Mouse (Mus musculus): ENCODE results near the gene Myl6. TPM values are rescaled to one million over a fixed set of nuclear protein-coding genes. Genes with fewer than 3 reads are reported as not detected.
"Not testable (repeated sequence)": the region's sequence is repeated elsewhere in the genome, so short reads cannot be mapped to it uniquely, and the experiment has no call there.

Gene Myl6
- total RNA-seq, 2 experiments from 2014 or later: 171 to 179 TPM

- no peak for DNase-seq
- TF ChIP-seq CTCF (IDR thresholded peaks at IDR 0.05): peak; percentile 7; the same call in 1 of the 2 replicates
- Histone ChIP-seq H3K27ac (peak overlapping the region; percentile 100), H3K4me3 (peak overlapping the region; percentile 98)
- intact Hi-C loops (cut with DNase I): no loop called here
Measured at GRCm38 (mm10) chr10:128495270-128495669, 1.3 kb upstream of the Myl6 start.

GRCm38 (mm10) chr10:128494667-128495245 lies 811 bp upstream of the Myl6 start:
- TF ChIP-seq CTCF (IDR thresholded peaks at IDR 0.05): no peak
- no peak for DNase-seq
- Histone ChIP-seq H3K4me3 (peak overlapping the region; percentile 98), H3K27ac (peak overlapping the region; percentile 100)
- intact Hi-C loops (cut with DNase I): loop anchor here (5.0 kb wide), 1 partner anchor 33 kb away; the partner anchor contains the start of gene Esyt1

- H3K27ac ChIP-seq: peak overlapping the region; percentile 100
- H3K4me3 ChIP-seq: peak overlapping the region; percentile 98
- intact Hi-C loops (cut with DNase I): loop anchor here (2.0 to 5.0 kb wide), 2 partner anchors 33 to 34 kb away; partner anchors contain the start of gene Esyt1
- no peak for TF ChIP-seq CTCF (IDR thresholded peaks at IDR 0.05)
- DNase-seq: no peak
Measured at GRCm38 (mm10) chr10:128493319-128493694, 638 bp downstream of the Myl6 start.

DNA sequence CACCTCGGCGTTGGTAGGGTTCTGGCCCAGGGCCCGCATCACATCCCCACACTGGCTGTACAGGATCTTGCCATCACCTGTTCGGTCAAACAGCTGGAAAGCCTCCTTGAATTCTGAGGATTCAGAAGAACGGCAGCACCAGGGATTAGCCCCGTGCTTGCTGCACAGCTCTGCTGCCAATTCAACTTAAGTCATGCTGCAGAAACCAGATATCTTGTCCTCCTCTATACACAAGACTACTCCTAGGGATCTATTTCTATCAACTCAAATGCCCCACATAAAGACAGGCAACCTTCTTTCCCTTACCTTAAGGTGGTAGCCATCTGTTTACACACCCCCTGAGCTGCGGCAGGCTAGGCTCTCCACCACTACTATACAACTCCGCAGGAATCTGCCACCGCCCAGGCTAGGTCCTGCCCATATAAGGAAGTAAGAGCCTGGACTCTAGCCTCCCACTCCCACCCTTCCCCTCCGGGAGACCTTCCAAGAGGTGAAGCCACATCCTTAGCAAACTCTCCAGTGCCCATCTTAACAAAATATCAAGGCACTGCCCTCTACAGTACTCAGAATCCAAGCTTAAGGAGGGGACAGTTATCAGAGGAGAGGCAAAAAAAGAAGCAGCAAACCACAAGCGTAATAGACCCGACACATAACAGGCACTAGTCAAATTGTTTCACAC lies 1.2 kb downstream of the Myl6 start:
- intact Hi-C loops (cut with DNase I): loop anchor here (2.0 to 5.0 kb wide), 2 partner anchors 32 to 35 kb away; partner anchors contain the start of gene Esyt1
- Histone ChIP-seq H3K4me3 (peak overlapping the region; percentile 98), H3K27ac (peak overlapping the region; percentile 100)
- peak; percentile 75 for DNase-seq
- TF ChIP-seq CTCF (IDR thresholded peaks at IDR 0.05): no peak

DNA sequence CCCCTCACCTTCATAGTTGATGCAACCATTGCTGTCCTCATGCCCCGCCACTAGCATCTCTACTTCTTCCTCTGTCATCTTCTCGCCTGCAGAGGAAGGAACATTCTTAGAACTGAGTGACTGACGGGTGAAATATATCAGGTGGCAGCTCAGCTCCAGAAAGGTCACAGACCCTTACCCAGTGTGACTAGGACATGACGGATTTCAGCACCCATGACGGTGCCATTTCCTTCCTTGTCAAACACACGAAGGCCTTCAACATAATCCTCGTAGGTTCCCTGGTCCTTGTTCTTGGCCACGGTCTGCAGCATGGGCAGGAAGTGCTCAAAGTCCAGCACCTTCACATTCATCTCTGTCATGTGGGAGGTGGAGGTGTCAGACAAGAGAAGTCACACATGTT lies 1.9 kb downstream of the Myl6 start:
- intact Hi-C loops (cut with DNase I): loop anchor here (2.0 to 5.0 kb wide), 2 partner anchors 31 to 35 kb away; partner anchors contain the start of gene Esyt1
- Histone ChIP-seq H3K4me3 (peak overlapping the region; percentile 98), H3K27ac (peak overlapping the region; percentile 100)
- not testable (repeated sequence) for DNase-seq

DNA sequence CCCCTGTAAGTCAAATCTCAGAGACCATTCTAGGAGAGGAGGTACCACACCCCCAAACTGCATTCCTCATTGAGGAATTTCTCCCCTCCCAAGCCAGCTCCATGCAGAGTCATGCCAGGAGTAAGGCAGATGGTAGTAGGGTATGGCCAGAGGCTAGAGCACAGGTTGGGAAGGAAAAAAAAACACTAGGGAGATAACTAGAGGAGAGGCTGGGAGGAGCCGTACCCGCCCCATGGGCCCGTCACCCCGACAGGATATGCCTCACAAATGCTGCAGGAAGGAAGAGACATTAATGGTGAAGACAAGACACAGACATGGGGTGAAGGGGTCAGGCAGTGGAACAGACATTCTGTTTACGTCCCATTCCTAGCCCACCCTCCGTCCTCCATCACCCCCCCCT lies 2.5 kb downstream of the Myl6 start:
- DNase-seq: no peak
- H3K4me3 ChIP-seq: peak overlapping the region; percentile 98
- peak overlapping the region; percentile 100 for H3K27ac ChIP-seq
- TF ChIP-seq CTCF (IDR thresholded peaks at IDR 0.05): no peak
- intact Hi-C loops (cut with DNase I): loop anchor here (5.0 kb wide), 1 partner anchor 36 kb away; the partner anchor contains the start of gene Esyt1

GRCm38 (mm10) chr10:128490912-128491311 lies 3.0 kb downstream of the Myl6 start:
- intact Hi-C loops (cut with DNase I): loop anchor here (5.0 kb wide), 1 partner anchor 36 kb away; the partner anchor contains the start of gene Esyt1
- no peak for TF ChIP-seq CTCF (IDR thresholded peaks at IDR 0.05)
- Histone ChIP-seq H3K4me3 (peak overlapping the region; percentile 98), H3K27ac (peak overlapping the region; percentile 100)
- no peak for DNase-seq

DNA sequence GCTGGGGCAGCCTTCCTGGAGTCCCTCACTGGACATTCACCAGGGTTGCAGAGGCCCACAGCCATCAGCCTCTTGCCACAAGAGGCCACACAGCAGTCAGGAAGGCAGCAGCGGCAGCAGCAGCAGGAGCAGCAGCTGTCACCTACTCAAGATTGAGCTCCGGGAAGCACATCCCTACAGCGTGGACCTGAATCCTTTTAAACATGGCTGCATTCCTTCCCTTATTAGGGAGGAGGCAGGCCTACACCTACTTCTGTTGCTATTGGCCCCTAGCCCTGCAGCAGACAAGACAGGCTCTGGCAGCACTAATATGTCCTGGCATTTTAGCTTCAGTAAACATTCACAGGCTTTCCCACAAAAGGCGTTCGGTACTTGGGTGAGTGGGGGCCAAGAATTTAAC lies 3.7 kb downstream of the Myl6 start:
- DNase-seq: no peak
- H3K27ac ChIP-seq: peak overlapping the region; percentile 100
- peak overlapping the region; percentile 98 for H3K4me3 ChIP-seq
- intact Hi-C loops (cut with DNase I): loop anchor here (5.0 kb wide), 1 partner anchor 37 kb away; the partner anchor contains the start of gene Esyt1
- no peak for TF ChIP-seq CTCF (IDR thresholded peaks at IDR 0.05)

DNA sequence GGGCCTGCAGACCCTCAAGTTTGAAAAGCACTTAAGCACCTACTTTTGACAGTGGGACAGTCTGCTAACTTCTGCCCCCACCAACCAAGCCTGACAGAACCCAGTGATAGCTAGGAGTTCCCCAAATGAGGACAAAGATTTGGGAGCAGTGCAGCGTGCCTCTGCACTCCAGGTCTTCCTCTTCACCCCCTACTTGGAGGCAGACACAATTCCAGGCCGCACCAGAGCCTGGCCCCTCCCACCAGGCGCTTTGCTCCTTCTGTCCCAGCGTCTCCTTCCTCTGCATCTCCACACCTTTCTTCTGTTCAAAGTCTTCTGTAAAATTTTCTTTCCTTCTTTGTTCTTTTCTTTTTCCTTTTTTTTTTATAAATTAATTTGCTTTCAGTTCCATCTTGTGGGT lies 4.2 kb downstream of the Myl6 start:
- intact Hi-C loops (cut with DNase I): loop anchor here (5.0 kb wide), 1 partner anchor 38 kb away; the partner anchor contains the start of gene Esyt1
- Histone ChIP-seq H3K27ac (peak overlapping the region; percentile 100), H3K4me3 (peak overlapping the region; percentile 98)
- no peak for TF ChIP-seq CTCF (IDR thresholded peaks at IDR 0.05)
- no peak for DNase-seq

- peak overlapping the region; percentile 100 for H3K27ac ChIP-seq
Measured at GRCm38 (mm10) chr10:128489380-128489779, 4.6 kb downstream of the Myl6 start.

DNA sequence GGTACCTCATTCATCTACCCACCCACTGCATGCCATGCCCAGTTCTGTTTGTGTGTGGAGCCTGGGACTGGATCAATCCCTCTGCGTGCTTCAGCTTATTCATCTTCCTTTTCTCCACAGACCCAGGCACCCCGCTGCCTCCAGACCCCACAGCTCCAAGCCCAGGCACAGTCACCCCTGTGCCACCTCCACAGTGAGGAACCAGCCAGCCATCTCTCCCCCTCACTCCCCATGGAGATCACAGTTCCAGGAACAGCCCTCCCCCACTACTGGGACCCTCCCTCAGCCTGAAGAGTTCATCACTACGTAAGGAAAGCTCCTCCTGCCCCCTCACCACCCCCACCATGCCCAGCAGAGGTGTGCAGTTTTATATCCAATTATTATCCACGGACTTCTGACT lies 5.2 kb downstream of the Myl6 start:
- intact Hi-C loops (cut with DNase I): no loop called here
- TF ChIP-seq CTCF (IDR thresholded peaks at IDR 0.05): no peak
- Histone ChIP-seq H3K4me3 (no peak overlapping the region), H3K27ac (peak overlapping the region; percentile 100)
- peak; percentile 13 for DNase-seq

More at GRCm38 (mm10) chr10:128489380-128489779, 4.6 kb downstream of the Myl6 start:
- intact Hi-C loops (cut with DNase I): no loop called here
- no peak for TF ChIP-seq CTCF (IDR thresholded peaks at IDR 0.05)
- peak; percentile 13 for DNase-seq
- no peak overlapping the region; the same call in 1 of the 2 replicates for H3K4me3 ChIP-seq

DNA sequence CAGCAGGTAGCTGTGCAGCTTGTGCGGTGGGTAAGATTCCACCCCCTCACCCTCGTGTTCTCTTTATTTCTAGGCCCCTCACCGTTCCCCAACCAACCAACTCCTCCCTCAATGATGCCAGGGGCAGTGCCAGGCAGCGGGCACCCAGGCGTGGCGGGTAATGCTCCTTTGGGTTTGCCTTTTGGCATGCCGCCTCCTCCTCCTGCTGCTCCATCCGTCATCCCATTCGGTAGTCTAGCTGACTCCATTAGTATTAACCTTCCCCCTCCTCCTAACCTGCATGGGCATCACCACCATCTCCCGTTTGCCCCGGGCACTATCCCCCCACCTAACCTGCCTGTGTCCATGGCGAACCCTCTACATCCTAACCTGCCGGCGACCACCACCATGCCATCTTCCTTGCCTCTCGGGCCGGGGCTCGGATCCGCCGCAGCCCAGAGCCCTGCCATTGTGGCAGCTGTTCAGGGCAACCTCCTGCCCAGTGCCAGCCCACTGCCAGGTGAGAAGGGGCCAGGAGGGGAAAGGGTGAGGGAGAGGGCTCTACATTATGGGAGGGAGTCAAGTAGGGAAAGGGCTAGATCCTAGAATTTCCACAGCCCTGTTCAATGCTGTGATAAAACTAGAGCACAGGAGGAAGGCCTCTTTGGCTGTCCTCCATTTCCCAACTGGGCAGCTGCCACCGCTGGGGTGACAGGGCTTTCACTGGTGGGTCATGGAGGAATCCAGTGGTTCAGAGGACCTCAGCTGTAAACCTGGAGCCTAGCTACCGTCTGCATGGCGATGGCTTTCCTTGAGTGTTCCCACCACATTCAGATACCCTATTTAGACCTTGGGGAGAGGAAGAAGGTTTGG lies 5.9 kb downstream of the Myl6 start:
- no peak overlapping the region for H3K4me3 ChIP-seq
- H3K27ac ChIP-seq: peak overlapping the region; percentile 100; the same call in 1 of the 2 replicates
- intact Hi-C loops (cut with DNase I): no loop called here
- DNase-seq: no peak
- no peak for TF ChIP-seq CTCF (IDR thresholded peaks at IDR 0.05)
